8 mouse cellular contexts compared by ENCODE assay signal in genomic region chr7:28380237-28381016, GRCm38 (mm10). TPM values are rescaled to one million over a fixed set of nuclear protein-coding genes. Genes with fewer than 3 reads are reported as not detected.
A peak's percentile ranks its signal among the peaks of the same experiment; 100 is the strongest.
DNase-seq lines count a peak whose midpoint lies in the region; ATAC-seq and TF ChIP-seq lines count a peak whose summit lies in the region.

Zfp36 (minus strand) TSS chr7:28380253.

- peak within 1 kb of the TSS; percentile 93 for H3K9ac ChIP-seq in heart, embryonic 12.5 days
- H3K9ac ChIP-seq in limb, embryonic 14.5 days (ENCODE audit: low read depth, low read length, severe bottlenecking), result peak within 1 kb of the TSS; percentile 75

- no peak for TF ChIP-seq POLR2A in limb, embryonic 14.5 days (IDR thresholded peaks at IDR 0.05; ENCODE audit: borderline replicate concordance, extremely low read depth, insufficient read depth, insufficient read length)

- no peak for TF ChIP-seq CTCF in layer of hippocampus, adult 2 months (conservative IDR thresholded peaks at IDR 0.05)

- peak within 1 kb of the TSS; percentile 93 for H3K4me2 ChIP-seq in heart, embryonic 12.5 days
- peak within 1 kb of the TSS; percentile 94 for H3K4me2 ChIP-seq in limb, embryonic 14.5 days (replicated peaks; ENCODE audit: low read depth, low read length, severe bottlenecking)

- no peaks in the 10 kb centered on the region for H3K9me3 ChIP-seq in heart, embryonic 12.5 days (replicated peaks)
- no peaks in the 10 kb centered on the region for H3K9me3 ChIP-seq in limb, embryonic 14.5 days (ENCODE audit: control insufficient read depth, low read length)

- no peak for DNase-seq in layer of hippocampus, adult 2 months (ENCODE audit: low spot score in 2 of 2)
- DNase-seq in layer of hippocampus, adult 8-10 months (ENCODE audit: low spot score in 2 of 2), result no peak
- no peak for DNase-seq in adrenal gland, postnatal 14 days
- no peak for DNase-seq in limb, embryonic 14.5 days (ENCODE audit: low spot score)
- DNase-seq in splenic B cell, adult 2 months (ENCODE audit: low read depth, low spot score), result peak; percentile 71
- no peak for DNase-seq in layer of hippocampus, postnatal 25 days (ENCODE audit: extremely low spot score in 1 of 2, low spot score in 1 of 2)
- no peak for DNase-seq in layer of hippocampus, adult 11-12 months (ENCODE audit: low spot score)

- H3K36me3 ChIP-seq in heart, embryonic 12.5 days, result peaks cover 9% of the 10 kb centered on the region
- peaks cover 11% of the 10 kb centered on the region for H3K36me3 ChIP-seq in limb, embryonic 14.5 days (ENCODE audit: control insufficient read depth, insufficient read depth, low read length)
- H3K36me3 ChIP-seq in splenic B cell, adult 2 months (ENCODE audit: control insufficient read depth, insufficient read depth, low read length, poor library complexity, severe bottlenecking), result peaks cover 19% of the 10 kb centered on the region

- peak within 1 kb of the TSS; percentile 94 for H3K27ac ChIP-seq in layer of hippocampus, adult 2 months
- H3K27ac ChIP-seq in heart, embryonic 12.5 days (ENCODE audit: poor library complexity, severe bottlenecking), result peak within 1 kb of the TSS; percentile 100
- peak within 1 kb of the TSS; percentile 95 for H3K27ac ChIP-seq in limb, embryonic 14.5 days (replicated peaks; ENCODE audit: low read depth, low read length)

- H3K4me1 ChIP-seq in heart, embryonic 12.5 days (replicated peaks), result peaks cover 68% of the 10 kb centered on the region
- H3K4me1 ChIP-seq in limb, embryonic 14.5 days (ENCODE audit: control insufficient read depth, insufficient read depth, low read length), result peaks cover 66% of the 10 kb centered on the region

- H3K27me3 ChIP-seq in heart, embryonic 12.5 days (replicated peaks), result no peaks in the 10 kb centered on the region
- H3K27me3 ChIP-seq in limb, embryonic 14.5 days (ENCODE audit: control insufficient read depth, insufficient read depth, low read length), result no peaks in the 10 kb centered on the region
- no peaks in the 10 kb centered on the region for H3K27me3 ChIP-seq in splenic B cell, adult 2 months (ENCODE audit: control insufficient read depth, insufficient read depth, low read length, poor library complexity, severe bottlenecking)

- ATAC-seq in heart, embryonic 12.5 days (ENCODE audit: insufficient number of reproducible peaks, low FRiP score), result no peak
- no peak for ATAC-seq in limb, embryonic 14.5 days (ENCODE audit: low FRiP score, low read depth)

- WGBS in heart, embryonic 12.5 days, result 43% methylated on average over 17 of the region's 17 CpGs
- 43% methylated on average over 17 of the region's 17 CpGs for WGBS in limb, embryonic 14.5 days

- H3K4me3 ChIP-seq in layer of hippocampus, adult 2 months, result peak within 1 kb of the TSS; percentile 59
- H3K4me3 ChIP-seq in heart, embryonic 12.5 days, result peak within 1 kb of the TSS; percentile 72
- peak within 1 kb of the TSS; percentile 73 for H3K4me3 ChIP-seq in limb, embryonic 14.5 days (replicated peaks; ENCODE audit: low read length)

RNA-seq across cellular contexts. Expression of gene Zfp36, which starts in this region (rescaled TPM):
- 1 to 10 TPM; 2.0 to 3.2 TPM for total RNA-seq in layer of hippocampus, adult 2 months (2021)
- total RNA-seq in layer of hippocampus, adult 8-10 months (2022), result 1 to 10 TPM; 1.8 to 7.9 (median 5.0) TPM
- 27.9 and 30.7 TPM in 2 replicates for total RNA-seq in adrenal gland, postnatal 14 days (2021)
- polyA plus RNA-seq in heart, embryonic 12.5 days (2016; fragmentation: Nextera tagmentation; extraction: Ambion mirVana), result 15.9 and 16.5 TPM in 2 replicates
- 12.3 and 19.0 TPM in 2 replicates for polyA plus RNA-seq in limb, embryonic 14.5 days (2012; rRNA removed)
- 16.0 TPM in 2 replicates for polyA plus RNA-seq in limb, embryonic 14.5 days (2014; fragmentation: Nextera tagmentation; extraction: Ambion mirVana)
- total RNA-seq in layer of hippocampus, postnatal 25 days (2021), result 1 to 10 TPM; 2.7 to 2.8 TPM
